Mouse (Mus musculus) thymus, postnatal 0 days (tissue): ENCODE data around the gene Gm13030. TPM values are rescaled to one million over a fixed set of nuclear protein-coding genes. Genes with fewer than 3 reads are reported as not detected.
"Not testable (repeated sequence)": the region's sequence is repeated elsewhere in the genome, so short reads cannot be mapped to it uniquely, and the experiment has no call there.

ENCODE experiments used
- DNase-seq: peaks from one replicate; pipeline ENCODE4 v3.0.0-alpha.2; 2015; ENCODE audit warnings: low spot score
- polyA plus RNA-seq: library from polyadenylated mRNA; unstranded; fragments of >200 nt; fragmentation: Nextera tagmentation; extraction: Ambion mirVana; gene quantifications from 2 replicates; pipeline ENCODE4 v1.2.1, GENCODE M21; 2015

Gene Gm13030
- polyA plus RNA-seq, 1 experiment from 2014 or later: not detected

GRCm38 (mm10) chr4:138866413-138866812 lies 7.4 kb downstream of the Gm13030 start:
- peak; percentile 57 for DNase-seq

- no peak for DNase-seq
Observed at GRCm38 (mm10) chr4:138865991-138866390, 7.8 kb downstream of the Gm13030 start.

GRCm38 (mm10) chr4:138865092-138865491 lies 8.7 kb downstream of the Gm13030 start:
- no peak for DNase-seq

GRCm38 (mm10) chr4:138863344-138863998 lies 10.3 kb downstream of the Gm13030 start, which contains the start of gene Pla2g5:
Pla2g5 (minus strand) TSS chr4:138863482.
- no peak for DNase-seq

GRCm38 (mm10) chr4:138859728-138860127 lies 14.0 kb downstream of the Gm13030 start:
- DNase-seq: peak; percentile 51

- peak; percentile 33 for DNase-seq
Observed at GRCm38 (mm10) chr4:138859245-138859644, 14.5 kb downstream of the Gm13030 start.

GRCm38 (mm10) chr4:138858446-138858845 lies 15.3 kb downstream of the Gm13030 start:
- no peak for DNase-seq

- DNase-seq: no peak
Observed at GRCm38 (mm10) chr4:138857576-138857975, 16.2 kb downstream of the Gm13030 start.

- DNase-seq: peak; percentile 75
Observed at GRCm38 (mm10) chr4:138856491-138856890, 17.3 kb downstream of the Gm13030 start.

GRCm38 (mm10) chr4:138855092-138855632 lies 18.6 kb downstream of the Gm13030 start:
- DNase-seq: no peak

- no peak for DNase-seq
Observed at GRCm38 (mm10) chr4:138852961-138853360, 20.8 kb downstream of the Gm13030 start.

- DNase-seq: peak; percentile 59
Observed at GRCm38 (mm10) chr4:138851463-138851862, 22.3 kb downstream of the Gm13030 start.

- no peak for DNase-seq
Observed at GRCm38 (mm10) chr4:138841386-138841785, 32.4 kb downstream of the Gm13030 start.

- no peak for DNase-seq
Observed at GRCm38 (mm10) chr4:138840726-138841125, 33.0 kb downstream of the Gm13030 start.

- DNase-seq: no peak
Observed at GRCm38 (mm10) chr4:138839806-138840205, 34.0 kb downstream of the Gm13030 start.

- DNase-seq: no peak
Observed at GRCm38 (mm10) chr4:138827147-138827546, 46.6 kb downstream of the Gm13030 start.

GRCm38 (mm10) chr4:138825751-138826567 lies 47.8 kb downstream of the Gm13030 start:
- DNase-seq: no peak

- no peak for DNase-seq
Observed at GRCm38 (mm10) chr4:138824660-138825059, 49.1 kb downstream of the Gm13030 start.

- not testable (repeated sequence) for DNase-seq
Observed at GRCm38 (mm10) chr4:138824161-138824560, 49.6 kb downstream of the Gm13030 start.

- no peak for DNase-seq
Observed at GRCm38 (mm10) chr4:138821036-138821435, 52.7 kb downstream of the Gm13030 start.
